Mouse (Mus musculus): Measurements from ENCODE around the gene P2rx3. TPM values are rescaled to one million over a fixed set of nuclear protein-coding genes. Genes with fewer than 3 reads are reported as not detected.

P2rx3 gene
- total RNA-seq, 1 experiment from 2014 or later: 2.2 TPM

- no peak for DNase-seq
Measured at GRCm38 (mm10) chr2:85043623-85044022, 6.4 kb upstream of the P2rx3 start.

DNA sequence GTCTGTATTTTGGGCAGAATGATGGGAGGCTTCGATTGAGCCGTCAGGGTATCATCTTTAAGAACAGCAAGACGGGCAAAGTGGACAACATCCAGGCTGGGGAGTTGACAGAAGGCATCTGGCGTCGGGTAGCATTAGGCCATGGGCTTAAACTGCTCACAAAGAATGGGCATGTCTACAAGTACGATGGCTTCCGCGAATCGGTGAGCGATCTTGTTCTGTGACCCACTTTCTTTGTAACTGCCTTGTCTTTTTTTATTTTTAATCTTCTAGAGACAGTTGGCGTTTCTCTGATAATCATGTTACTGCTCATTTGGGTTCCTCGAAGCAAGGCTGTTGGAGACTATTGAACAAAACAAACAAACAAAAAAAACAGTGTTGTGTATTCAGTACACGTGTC is 1.1 kb upstream of the P2rx3 start:
- DNase-seq: no peak

GRCm38 (mm10) chr2:85036507-85037046 is 685 bp downstream of the P2rx3 start:
- no peak for DNase-seq

DNA sequence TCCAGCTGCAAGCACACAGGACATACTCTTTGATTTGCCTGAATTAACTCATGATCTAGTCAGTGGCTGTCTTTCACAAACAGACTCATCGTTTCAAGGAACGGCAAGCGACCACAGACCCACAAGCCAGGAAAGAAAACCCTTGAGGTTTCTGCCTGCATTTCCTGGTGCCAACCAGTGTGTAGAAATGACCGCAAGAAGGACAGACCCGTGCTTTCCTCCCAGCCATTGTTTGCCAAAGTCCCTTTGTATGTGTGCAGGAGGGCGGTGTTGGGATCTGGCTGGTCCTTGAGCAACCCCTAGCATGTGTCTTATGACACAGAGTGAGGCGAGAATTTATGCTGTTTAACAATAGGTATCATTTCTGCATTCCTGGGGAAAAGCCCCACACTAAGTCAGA is 3.1 kb downstream of the P2rx3 start:
- DNase-seq: no peak

DNA sequence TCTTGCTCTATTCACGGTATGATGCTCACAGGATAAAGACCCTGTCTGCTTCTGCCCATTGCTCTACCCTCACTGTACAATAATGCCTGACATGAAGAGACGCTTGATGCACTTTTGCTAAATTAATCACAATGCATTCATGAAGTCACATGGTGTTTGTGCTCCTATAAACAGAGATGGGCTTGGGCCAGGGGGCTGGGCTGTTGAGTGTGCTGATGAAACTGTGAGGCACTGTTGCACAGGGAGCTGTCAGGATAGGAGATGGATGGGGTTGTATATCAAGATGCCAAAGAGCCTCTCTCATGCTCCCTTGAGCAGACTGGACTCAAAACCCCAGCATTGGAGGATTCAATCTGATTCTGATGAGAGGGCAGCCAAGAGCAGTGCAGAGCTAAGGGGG is 4.1 kb downstream of the P2rx3 start:
- DNase-seq: no peak

GRCm38 (mm10) chr2:85030989-85031388 is 6.3 kb downstream of the P2rx3 start:
- no peak for DNase-seq

GRCm38 (mm10) chr2:85029897-85030296 is 7.4 kb downstream of the P2rx3 start:
- DNase-seq: no peak

DNA sequence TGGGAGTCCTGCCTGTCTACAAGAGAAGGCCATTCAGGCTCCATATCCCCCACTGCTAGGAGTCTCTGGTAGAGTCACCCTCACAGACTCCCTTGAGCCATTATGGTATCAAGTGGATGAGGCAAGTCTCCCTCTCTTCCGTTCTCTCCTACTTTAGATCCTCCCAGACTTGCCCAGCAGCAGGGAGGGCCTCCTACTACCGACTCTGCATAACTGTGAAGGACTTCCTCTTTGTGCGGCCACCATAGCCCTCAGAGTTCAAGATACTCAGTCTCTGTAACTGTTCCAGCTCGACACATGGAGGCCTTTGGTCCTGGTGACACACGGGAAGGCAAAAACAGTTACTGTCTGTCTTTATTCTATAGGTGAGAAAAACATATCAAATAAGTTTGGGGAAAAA is 10.0 kb downstream of the P2rx3 start:
- no peak for DNase-seq

- no peak for DNase-seq
Measured at GRCm38 (mm10) chr2:85026178-85026577, 11.1 kb downstream of the P2rx3 start.

- DNase-seq: no peak
Measured at GRCm38 (mm10) chr2:85022043-85022442, 15.2 kb downstream of the P2rx3 start.

DNA sequence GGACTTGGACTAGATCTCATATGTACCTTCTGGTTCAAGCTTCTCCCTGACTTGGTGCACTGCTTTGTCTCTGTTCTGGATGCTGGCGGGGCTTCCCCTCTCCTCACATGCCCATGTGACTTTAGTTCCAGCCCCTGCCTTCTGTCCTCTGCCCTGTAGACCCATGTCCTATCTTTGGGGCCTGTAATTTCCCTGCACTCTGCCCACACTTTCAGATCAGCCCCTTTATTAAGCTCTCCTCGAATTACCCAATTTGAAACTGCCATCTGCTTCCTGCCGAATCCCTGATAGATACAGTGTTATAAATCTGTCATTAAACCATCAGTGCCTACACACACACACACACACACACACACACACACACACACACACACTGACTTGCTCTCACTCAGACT is 22.7 kb downstream of the P2rx3 start:
- no peak for DNase-seq

DNA sequence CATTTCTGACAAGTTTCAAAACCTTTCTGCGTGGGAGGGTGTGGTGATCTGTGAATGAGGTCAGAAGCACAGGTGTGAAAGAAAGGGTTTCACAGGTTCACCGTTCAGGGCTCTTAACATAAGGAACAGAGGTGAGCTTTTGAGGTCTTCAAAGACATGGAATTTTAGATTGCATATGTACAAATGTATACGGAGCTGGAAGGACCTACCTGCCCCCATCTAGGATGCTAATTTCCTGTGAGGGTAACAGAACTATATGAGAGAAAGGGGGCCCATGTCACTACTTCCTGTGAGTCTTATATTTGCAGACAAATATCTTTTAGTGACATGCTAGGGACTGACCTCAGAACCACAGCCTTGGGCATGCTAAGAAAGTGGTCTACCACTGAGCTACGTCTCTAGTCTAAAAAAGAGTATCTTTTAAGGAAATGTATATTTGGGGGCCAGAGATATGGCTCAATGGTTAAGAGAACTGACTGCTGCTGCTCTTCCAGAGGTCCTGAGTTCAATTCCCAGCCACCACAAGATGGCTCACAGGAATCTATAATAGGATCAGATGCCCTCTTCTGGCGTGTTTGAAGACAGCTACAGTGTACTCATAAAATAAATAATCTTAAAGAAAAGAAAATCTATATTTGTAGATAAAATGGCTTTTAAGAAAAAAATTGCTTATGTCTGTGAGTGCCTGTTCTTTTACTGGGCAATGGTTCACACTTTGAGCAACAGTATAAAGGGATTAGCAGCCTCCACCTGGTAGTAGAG is 23.3 kb downstream of the P2rx3 start:
- no peak for DNase-seq

DNA sequence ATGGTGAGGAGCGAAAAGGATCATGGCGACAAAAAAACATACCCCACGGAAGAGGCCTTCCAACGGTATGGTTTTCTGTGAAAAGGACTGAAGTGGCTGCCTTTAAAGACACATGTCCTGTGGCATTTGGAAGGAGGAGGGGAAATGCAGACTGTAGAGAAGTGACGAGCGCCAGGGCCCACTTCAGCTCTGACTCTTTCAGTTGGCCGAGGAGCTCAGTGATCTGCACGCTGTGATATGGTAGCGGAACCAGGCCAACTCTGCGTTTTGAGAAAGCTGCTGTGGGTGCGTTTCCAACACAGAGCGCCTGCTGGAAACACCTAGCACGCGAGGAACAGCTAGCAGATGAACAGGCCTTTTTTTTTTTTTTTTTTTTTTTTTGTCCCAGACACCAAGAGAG is 24.6 kb downstream of the P2rx3 start:
- DNase-seq: no peak

- no peak for DNase-seq
Measured at GRCm38 (mm10) chr2:85011906-85012604, 25.2 kb downstream of the P2rx3 start.

GRCm38 (mm10) chr2:85009212-85009611 is 28.1 kb downstream of the P2rx3 start:
- no peak for DNase-seq

- DNase-seq: no peak
Measured at GRCm38 (mm10) chr2:85007729-85008128, 29.5 kb downstream of the P2rx3 start.

GRCm38 (mm10) chr2:85006600-85006999 is 30.7 kb downstream of the P2rx3 start:
- DNase-seq: no peak

DNA sequence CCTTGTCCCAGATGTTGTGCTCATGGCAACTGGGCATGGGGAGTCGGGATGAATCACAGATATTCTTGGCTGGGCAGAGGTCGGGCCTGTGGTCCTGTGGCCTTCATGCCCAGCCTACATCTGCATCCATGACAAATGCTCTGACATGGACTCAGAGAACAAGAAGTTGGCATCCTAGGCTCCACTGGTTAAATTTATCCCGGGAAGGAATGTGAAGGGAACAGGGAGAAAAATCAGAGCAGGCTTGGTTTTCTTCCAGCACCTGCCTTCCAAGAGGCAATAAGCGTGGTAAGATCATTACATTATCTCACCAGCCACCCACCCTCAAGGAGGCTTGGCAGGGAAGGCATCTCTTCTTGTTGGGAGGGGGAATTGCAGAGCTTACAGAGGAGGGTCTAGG is 32.9 kb downstream of the P2rx3 start:
- no peak for DNase-seq

DNA sequence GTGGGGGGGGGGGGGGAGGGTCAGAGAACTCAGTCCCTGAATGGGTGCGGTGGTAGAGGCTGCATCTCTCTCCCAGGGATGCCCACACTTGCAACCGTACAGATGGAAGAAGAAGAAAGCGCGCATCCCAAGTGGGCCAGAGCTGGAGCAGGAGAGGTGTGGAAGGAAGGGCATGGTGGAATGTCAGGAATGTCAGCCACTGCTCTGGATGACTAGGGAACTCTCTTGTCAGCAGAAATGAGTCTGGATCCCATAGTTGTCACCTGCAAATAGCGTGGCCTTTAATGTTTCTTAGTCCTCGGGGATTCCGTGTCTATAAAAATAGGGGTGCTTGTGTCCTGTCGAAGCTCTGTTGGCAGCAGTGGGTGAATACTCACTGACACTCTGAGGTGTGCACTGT is 34.7 kb downstream of the P2rx3 start:
- DNase-seq: no peak

DNA sequence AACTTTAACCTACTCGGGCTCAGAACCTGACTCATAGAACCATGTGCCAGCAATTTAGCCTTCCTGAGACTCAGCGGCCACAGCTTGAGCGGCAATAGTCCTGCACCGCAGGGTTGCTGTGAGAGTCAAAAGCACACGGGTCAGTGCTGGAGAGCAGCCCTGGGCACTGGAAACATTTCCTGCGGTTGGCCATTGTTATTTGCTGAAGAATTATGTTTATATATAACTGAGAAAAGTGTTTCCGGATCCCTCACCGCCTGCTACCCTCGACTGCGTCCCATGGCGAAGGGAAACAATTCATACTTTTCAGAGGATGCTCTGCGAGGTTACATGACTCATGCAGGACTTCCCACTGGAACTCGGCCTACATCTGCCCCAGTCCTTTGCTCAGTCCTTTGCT is 35.8 kb downstream of the P2rx3 start:
- DNase-seq: no peak

GRCm38 (mm10) chr2:84999486-85000181 is 37.6 kb downstream of the P2rx3 start:
- no peak for DNase-seq

GRCm38 (mm10) chr2:84996376-84996775 is 40.9 kb downstream of the P2rx3 start:
- DNase-seq: no peak

DNA sequence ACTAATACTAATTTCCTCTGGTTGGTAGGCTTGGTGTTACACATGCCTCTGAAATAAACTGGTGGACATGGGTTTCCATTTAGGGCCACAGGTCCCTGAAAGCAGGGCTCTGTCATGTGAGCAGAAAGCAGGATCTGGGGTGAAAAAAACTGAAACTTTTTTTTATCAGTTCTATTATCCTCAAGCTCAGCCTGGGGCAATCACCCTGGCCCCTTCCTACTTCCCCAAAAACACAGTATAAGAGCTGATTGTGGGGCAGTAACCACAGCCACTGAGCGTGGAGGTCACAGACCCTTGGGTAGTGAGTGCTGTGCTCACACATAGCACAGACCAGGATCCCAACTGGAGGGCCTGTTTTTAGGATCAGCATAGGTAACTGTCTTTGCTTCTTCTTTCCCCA is 49.3 kb downstream of the P2rx3 start, which contains the start of gene Prg3:
TSS of gene Prg3 (plus strand) at position 286 of the 400 bp plus-strand sequence.
- DNase-seq: no peak

All from adrenal gland, postnatal 25 days (tissue).